ENCODE assay signal across 8 mouse cellular contexts in genomic region chrX:56821765-56822603, GRCm38 (mm10). TPM values are rescaled to one million over a fixed set of nuclear protein-coding genes. Genes with fewer than 3 reads are reported as not detected.
DNase-seq lines count a peak whose midpoint lies in the region; ATAC-seq and TF ChIP-seq lines count a peak whose summit lies in the region.

Gene Map7d3 (minus strand): TSS chrX:56822326.

- 0 out of 2 replicates have a peak within 1 kb of the TSS, but pooled peaks have one; percentile 28 for H3K9ac ChIP-seq in kidney, embryonic 14.5 days (ENCODE audit: low read depth, low read length)
- H3K9ac ChIP-seq in embryonic facial prominence, embryonic 14.5 days (ENCODE audit: low read depth, low read length), result peak within 1 kb of the TSS; percentile 55
- peak within 1 kb of the TSS; percentile 48 for H3K9ac ChIP-seq in liver, embryonic 12.5 days
- no peak within 1 kb of the TSS for H3K9ac ChIP-seq in midbrain, postnatal 0 days (replicated peaks; ENCODE audit: low read length, poor library complexity, severe bottlenecking)

- H3K27me3 ChIP-seq in kidney, embryonic 14.5 days (ENCODE audit: control insufficient read depth, insufficient read depth, low read length), result no peaks in the 10 kb centered on the region
- H3K27me3 ChIP-seq in embryonic facial prominence, embryonic 14.5 days (replicated peaks; ENCODE audit: control insufficient read depth, insufficient read depth, low read length), result no peaks in the 10 kb centered on the region
- H3K27me3 ChIP-seq in liver, embryonic 12.5 days (replicated peaks), result no peaks in the 10 kb centered on the region
- no peaks in the 10 kb centered on the region for H3K27me3 ChIP-seq in midbrain, postnatal 0 days (ENCODE audit: insufficient read depth, low read length)

- no peak for DNase-seq in kidney, adult 9 months
- DNase-seq in embryonic facial prominence, embryonic 14.5 days (ENCODE audit: low spot score), result peak; percentile 21
- peak; percentile 1 for DNase-seq in midbrain, postnatal 0 days (ENCODE audit: low spot score)
- no peak for DNase-seq in frontal cortex, postnatal 10 days (ENCODE audit: low spot score in 2 of 2)
- no peak for DNase-seq in left cerebral cortex, adult 11 months (ENCODE audit: low spot score)

- no peaks in the 10 kb centered on the region for H3K4me1 ChIP-seq in kidney, embryonic 14.5 days (ENCODE audit: control insufficient read depth, insufficient read depth, low read length)
- H3K4me1 ChIP-seq in embryonic facial prominence, embryonic 14.5 days (ENCODE audit: control insufficient read depth, insufficient read depth, low read length), result no peaks in the 10 kb centered on the region
- no peaks in the 10 kb centered on the region for H3K4me1 ChIP-seq in liver, embryonic 12.5 days
- H3K4me1 ChIP-seq in midbrain, postnatal 0 days (ENCODE audit: insufficient read depth, low read length), result peaks cover 2% of the 10 kb centered on the region; the same call in 1 of the 2 replicates

- no peaks in the 10 kb centered on the region for H3K36me3 ChIP-seq in kidney, embryonic 14.5 days (ENCODE audit: control insufficient read depth, insufficient read depth, low read length)
- no peaks in the 10 kb centered on the region for H3K36me3 ChIP-seq in embryonic facial prominence, embryonic 14.5 days (ENCODE audit: control insufficient read depth, insufficient read depth, low read length)
- no peaks in the 10 kb centered on the region for H3K36me3 ChIP-seq in liver, embryonic 12.5 days
- H3K36me3 ChIP-seq in midbrain, postnatal 0 days (ENCODE audit: insufficient read depth, low read length), result no peaks in the 10 kb centered on the region

- H3K9me3 ChIP-seq in kidney, embryonic 14.5 days (ENCODE audit: control insufficient read depth, low read length), result no peaks in the 10 kb centered on the region
- no peaks in the 10 kb centered on the region for H3K9me3 ChIP-seq in embryonic facial prominence, embryonic 14.5 days (ENCODE audit: control insufficient read depth, low read length)
- no peaks in the 10 kb centered on the region for H3K9me3 ChIP-seq in liver, embryonic 12.5 days (replicated peaks)
- no peaks in the 10 kb centered on the region for H3K9me3 ChIP-seq in midbrain, postnatal 0 days (ENCODE audit: low read length)

- H3K4me2 ChIP-seq in kidney, embryonic 14.5 days (replicated peaks; ENCODE audit: low read depth, low read length), result peak within 1 kb of the TSS; percentile 68
- H3K4me2 ChIP-seq in embryonic facial prominence, embryonic 14.5 days (ENCODE audit: low read depth, low read length), result peak within 1 kb of the TSS; percentile 68
- peak within 1 kb of the TSS; percentile 75 for H3K4me2 ChIP-seq in liver, embryonic 12.5 days
- H3K4me2 ChIP-seq in midbrain, postnatal 0 days (ENCODE audit: low read depth, low read length, poor library complexity, severe bottlenecking), result peak within 1 kb of the TSS; percentile 62

- peak; percentile 75 for ATAC-seq in kidney, embryonic 14.5 days (ENCODE audit: low FRiP score, low TSS enrichment)
- ATAC-seq in embryonic facial prominence, embryonic 14.5 days (ENCODE audit: low read depth), result peak; percentile 65
- peak; percentile 81 for ATAC-seq in hematopoietic stem cell, adult 5-6 weeks (replicated peaks in 1 of 2; ENCODE audit: insufficient read depth in 1 of 2, low FRiP score in 2 of 2, low TSS enrichment in 1 of 2, low read depth in 1 of 2, poor library complexity in 2 of 2, severe bottlenecking in 2 of 2)
- ATAC-seq in liver, embryonic 12.5 days, result peak; percentile 74
- no peak for ATAC-seq in midbrain, postnatal 0 days (ENCODE audit: low FRiP score)

- WGBS in kidney, embryonic 14.5 days, result 25% methylated on average over 35 of the region's 35 CpGs
- 16% methylated on average over 26 of the region's 35 CpGs for WGBS in embryonic facial prominence, embryonic 14.5 days
- WGBS in liver, embryonic 12.5 days (ENCODE audit: insufficient replicate concordance), result 14% methylated on average over 35 of the region's 35 CpGs
- 19% methylated on average over 35 of the region's 35 CpGs for WGBS in midbrain, postnatal 0 days

- peak within 1 kb of the TSS; percentile 47 for H3K4me3 ChIP-seq in kidney, embryonic 14.5 days (ENCODE audit: low read length)
- H3K4me3 ChIP-seq in embryonic facial prominence, embryonic 14.5 days (ENCODE audit: low read depth, low read length), result peak within 1 kb of the TSS; percentile 47
- H3K4me3 ChIP-seq in liver, embryonic 12.5 days, result peak within 1 kb of the TSS; percentile 57
- peak within 1 kb of the TSS; percentile 37 for H3K4me3 ChIP-seq in midbrain, postnatal 0 days (ENCODE audit: low read depth, low read length)

- H3K27ac ChIP-seq in kidney, embryonic 14.5 days (ENCODE audit: low read depth, low read length), result no peak within 1 kb of the TSS
- H3K27ac ChIP-seq in embryonic facial prominence, embryonic 14.5 days (replicated peaks; ENCODE audit: low read depth, low read length), result no peak within 1 kb of the TSS
- H3K27ac ChIP-seq in liver, embryonic 12.5 days, result no peak within 1 kb of the TSS
- no peak within 1 kb of the TSS for H3K27ac ChIP-seq in midbrain, postnatal 0 days (ENCODE audit: low read depth, low read length)

- TF ChIP-seq CTCF in midbrain, postnatal 0 days (IDR thresholded peaks at IDR 0.05), result no peak

RNA-seq across cellular contexts. Expression of gene Map7d3, which starts in this region (rescaled TPM):
- polyA plus RNA-seq in kidney, embryonic 14.5 days (2014; fragmentation: Nextera tagmentation; extraction: Ambion mirVana), result 1.7 and 1.9 TPM in 2 replicates
- polyA plus RNA-seq in embryonic facial prominence, embryonic 14.5 days (2014; fragmentation: Nextera tagmentation; extraction: Ambion mirVana), result 3.4 and 3.8 TPM in 2 replicates
- 3.4 and 5.2 TPM in 2 replicates for total RNA-seq in hematopoietic stem cell, adult 5-6 weeks (2017)
- 1.0 and 1.4 TPM in 2 replicates for polyA plus RNA-seq in liver, embryonic 12.5 days (2016; fragmentation: Nextera tagmentation; extraction: Ambion mirVana)
- not detected in 2 replicates for total RNA-seq in midbrain, postnatal 0 days (2014; rRNA removed)
- 0.33 and 0.53 TPM in 2 replicates for polyA plus RNA-seq in midbrain, postnatal 0 days (2015; fragmentation: Nextera tagmentation; extraction: Ambion mirVana)

Comparison
In these comparisons a context has a peak if more than half of its experiments do, and no peak if none do; other contexts are left out.
1. Peak in DNase-seq, H3K4me3 ChIP-seq and H3K4me2 ChIP-seq in midbrain, postnatal 0 days; RNA of the gene not detected or under 1 TPM.